Mouse (Mus musculus): Measurements from ENCODE around the gene Arrdc4. TPM values are rescaled to one million over a fixed set of nuclear protein-coding genes. Genes with fewer than 3 reads are reported as not detected.

Gene Arrdc4
- polyA plus RNA-seq, 1 experiment, result 21.8 TPM

- TF ChIP-seq CTCF (IDR thresholded peaks at IDR 0.05; ENCODE audit: control insufficient read depth, insufficient read depth, low read length), result no peak
- no peak for TF ChIP-seq POLR2A (IDR thresholded peaks at IDR 0.05; ENCODE audit: borderline replicate concordance, control insufficient read depth, low read depth, low read length)
- H3K27ac ChIP-seq (ENCODE audit: control insufficient read depth, insufficient read depth, low read depth, low read length, poor library complexity), result no peak overlapping the region
- WGBS, result 82% methylated on average over 7 of the region's 7 CpGs
- no peak overlapping the region for H3K4me3 ChIP-seq (replicated peaks; ENCODE audit: control insufficient read depth, low read depth, low read length)
- no peaks in the 10 kb centered on the region for H3K4me1 ChIP-seq (ENCODE audit: control insufficient read depth, insufficient read depth, low read length)
Observed at GRCm38 (mm10) chr7:68724711-68725110, 24.3 kb downstream of the Arrdc4 start.

- 83% methylated on average over 4 of the region's 4 CpGs for WGBS
- H3K4me3 ChIP-seq (replicated peaks; ENCODE audit: control insufficient read depth, low read depth, low read length), result no peak overlapping the region
- no peak overlapping the region for H3K27ac ChIP-seq (ENCODE audit: control insufficient read depth, insufficient read depth, low read depth, low read length, poor library complexity)
- no peak for TF ChIP-seq CTCF (IDR thresholded peaks at IDR 0.05; ENCODE audit: control insufficient read depth, insufficient read depth, low read length)
- TF ChIP-seq POLR2A (IDR thresholded peaks at IDR 0.05; ENCODE audit: borderline replicate concordance, control insufficient read depth, low read depth, low read length), result no peak
- H3K4me1 ChIP-seq (ENCODE audit: control insufficient read depth, insufficient read depth, low read length), result no peaks in the 10 kb centered on the region; the same call in 1 of the 2 replicates
Observed at GRCm38 (mm10) chr7:68721520-68721919, 27.5 kb downstream of the Arrdc4 start.

GRCm38 (mm10) chr7:68717988-68718387 lies 31.1 kb downstream of the Arrdc4 start:
- TF ChIP-seq POLR2A (IDR thresholded peaks at IDR 0.05; ENCODE audit: borderline replicate concordance, control insufficient read depth, low read depth, low read length) (no peak), CTCF (IDR thresholded peaks at IDR 0.05; ENCODE audit: control insufficient read depth, insufficient read depth, low read length) (no peak)
- no peak overlapping the region for H3K27ac ChIP-seq (ENCODE audit: control insufficient read depth, insufficient read depth, low read depth, low read length, poor library complexity)
- H3K4me3 ChIP-seq (replicated peaks; ENCODE audit: control insufficient read depth, low read depth, low read length), result no peak overlapping the region

GRCm38 (mm10) chr7:68717498-68717897 lies 31.5 kb downstream of the Arrdc4 start:
- no peak overlapping the region for H3K27ac ChIP-seq (ENCODE audit: control insufficient read depth, insufficient read depth, low read depth, low read length, poor library complexity)
- TF ChIP-seq POLR2A (IDR thresholded peaks at IDR 0.05; ENCODE audit: borderline replicate concordance, control insufficient read depth, low read depth, low read length), result no peak
- H3K4me3 ChIP-seq (replicated peaks; ENCODE audit: control insufficient read depth, low read depth, low read length), result no peak overlapping the region
- H3K4me1 ChIP-seq (ENCODE audit: control insufficient read depth, insufficient read depth, low read length), result no peaks in the 10 kb centered on the region; the same call in 1 of the 2 replicates
- 21% methylated on average over 10 of the region's 10 CpGs for WGBS

More at GRCm38 (mm10) chr7:68717988-68718387, 31.1 kb downstream of the Arrdc4 start:
- no peaks in the 10 kb centered on the region; the same call in 1 of the 2 replicates for H3K4me1 ChIP-seq (ENCODE audit: control insufficient read depth, insufficient read depth, low read length)

GRCm38 (mm10) chr7:68716926-68717325 lies 32.1 kb downstream of the Arrdc4 start:
- Histone ChIP-seq H3K4me3 (replicated peaks; ENCODE audit: control insufficient read depth, low read depth, low read length) (no peak overlapping the region), H3K4me1 (ENCODE audit: control insufficient read depth, insufficient read depth, low read length) (no peaks in the 10 kb centered on the region; the same call in 1 of the 2 replicates), H3K27ac (ENCODE audit: control insufficient read depth, insufficient read depth, low read depth, low read length, poor library complexity) (no peak overlapping the region)
- WGBS, result 63% methylated on average over 8 of the region's 8 CpGs
- TF ChIP-seq CTCF (IDR thresholded peaks at IDR 0.05; ENCODE audit: control insufficient read depth, insufficient read depth, low read length), result no peak
- TF ChIP-seq POLR2A (IDR thresholded peaks at IDR 0.05; ENCODE audit: borderline replicate concordance, control insufficient read depth, low read depth, low read length), result no peak

GRCm38 (mm10) chr7:68712928-68713327 lies 36.1 kb downstream of the Arrdc4 start:
- no peak for TF ChIP-seq CTCF (IDR thresholded peaks at IDR 0.05; ENCODE audit: control insufficient read depth, insufficient read depth, low read length)
- TF ChIP-seq POLR2A (IDR thresholded peaks at IDR 0.05; ENCODE audit: borderline replicate concordance, control insufficient read depth, low read depth, low read length), result no peak
- WGBS, result 82% methylated on average over 1 of the region's 1 CpGs
- no peak overlapping the region for H3K27ac ChIP-seq (ENCODE audit: control insufficient read depth, insufficient read depth, low read depth, low read length, poor library complexity)
- no peaks in the 10 kb centered on the region for H3K4me1 ChIP-seq (ENCODE audit: control insufficient read depth, insufficient read depth, low read length)
- no peak overlapping the region for H3K4me3 ChIP-seq (replicated peaks; ENCODE audit: control insufficient read depth, low read depth, low read length)

- Histone ChIP-seq H3K4me3 (replicated peaks; ENCODE audit: control insufficient read depth, low read depth, low read length) (no peak overlapping the region), H3K4me1 (ENCODE audit: control insufficient read depth, insufficient read depth, low read length) (no peaks in the 10 kb centered on the region), H3K27ac (ENCODE audit: control insufficient read depth, insufficient read depth, low read depth, low read length, poor library complexity) (no peak overlapping the region)
- no peak for TF ChIP-seq CTCF (IDR thresholded peaks at IDR 0.05; ENCODE audit: control insufficient read depth, insufficient read depth, low read length)
- no peak for TF ChIP-seq POLR2A (IDR thresholded peaks at IDR 0.05; ENCODE audit: borderline replicate concordance, control insufficient read depth, low read depth, low read length)
- WGBS, result 53% methylated on average over 3 of the region's 3 CpGs
Observed at GRCm38 (mm10) chr7:68712425-68712824, 36.6 kb downstream of the Arrdc4 start.

GRCm38 (mm10) chr7:68709319-68709573 lies 39.8 kb downstream of the Arrdc4 start:
- WGBS, result 66% methylated on average over 1 of the region's 1 CpGs
- no peak overlapping the region for H3K27ac ChIP-seq (ENCODE audit: control insufficient read depth, insufficient read depth, low read depth, low read length, poor library complexity)
- H3K4me1 ChIP-seq (ENCODE audit: control insufficient read depth, insufficient read depth, low read length), result no peaks in the 10 kb centered on the region
- no peak for TF ChIP-seq CTCF (IDR thresholded peaks at IDR 0.05; ENCODE audit: control insufficient read depth, insufficient read depth, low read length)
- TF ChIP-seq POLR2A (IDR thresholded peaks at IDR 0.05; ENCODE audit: borderline replicate concordance, control insufficient read depth, low read depth, low read length), result no peak
- H3K4me3 ChIP-seq (replicated peaks; ENCODE audit: control insufficient read depth, low read depth, low read length), result no peak overlapping the region

- H3K27ac ChIP-seq (ENCODE audit: control insufficient read depth, insufficient read depth, low read depth, low read length, poor library complexity), result no peak overlapping the region
- TF ChIP-seq POLR2A (IDR thresholded peaks at IDR 0.05; ENCODE audit: borderline replicate concordance, control insufficient read depth, low read depth, low read length) (no peak), CTCF (IDR thresholded peaks at IDR 0.05; ENCODE audit: control insufficient read depth, insufficient read depth, low read length) (no peak)
- no peak overlapping the region for H3K4me3 ChIP-seq (replicated peaks; ENCODE audit: control insufficient read depth, low read depth, low read length)
- no peaks in the 10 kb centered on the region for H3K4me1 ChIP-seq (ENCODE audit: control insufficient read depth, insufficient read depth, low read length)
- WGBS, result 58% methylated on average over 3 of the region's 3 CpGs
Observed at GRCm38 (mm10) chr7:68708563-68709318, 40.3 kb downstream of the Arrdc4 start.

All from bone marrow, adult 2 months (tissue).